Mouse (Mus musculus) forebrain, embryonic 12.5 days (tissue): ENCODE data around the gene Prrg2. TPM values are rescaled to one million over a fixed set of nuclear protein-coding genes. Genes with fewer than 3 reads are reported as not detected.

Experiments used
- ATAC-seq: fragments of 200-750 bp; cut with Nextera tagmentation; 2 replicates; pipeline ENCODE4 v1.8.0; 2017; ENCODE audit warnings: moderate TSS enrichment; ENCODE audit not compliant: low FRiP score
- H3K27ac ChIP-seq: fragments of 300-500 bp; sonication (generic); 2 replicates; pipeline ENCODE4 v1.5.1; 2016; ENCODE audit warnings: mild to moderate bottlenecking
- H3K27me3 ChIP-seq: fragments of 300-500 bp; sonication (generic); 2 replicates; pipeline ENCODE4 v1.6.1; 2016; ENCODE audit warnings: mild to moderate bottlenecking
- H3K36me3 ChIP-seq: fragments of 300-500 bp; sonication (generic); replicated peaks from 2 replicates; pipeline ENCODE4 v1.6.1; 2016; ENCODE audit warnings: mild to moderate bottlenecking
- H3K4me1 ChIP-seq: fragments of 300-500 bp; sonication (generic); 2 replicates; pipeline ENCODE4 v1.6.1; 2016
- H3K4me2 ChIP-seq: fragments of 300-500 bp; sonication (generic); 2 replicates; pipeline ENCODE4 v1.6.1; 2016; ENCODE audit warnings: mild to moderate bottlenecking, moderate library complexity
- H3K4me3 ChIP-seq: fragments of 300-500 bp; sonication (generic); replicated peaks from 2 replicates; pipeline ENCODE4 v1.5.1; 2016; ENCODE audit warnings: mild to moderate bottlenecking
- H3K9ac ChIP-seq: fragments of 300-500 bp; sonication (generic); 2 replicates; pipeline ENCODE4 v1.6.1; 2016; ENCODE audit warnings: mild to moderate bottlenecking
- H3K9me3 ChIP-seq: fragments of 300-500 bp; sonication (generic); 2 replicates; pipeline ENCODE4 v1.6.1; 2016
- WGBS: fragments of 180-500 bp; shearing (Covaris S2); methylation state at CpG from one replicate; pipeline ENCODE4 v1.1.7; 2016; 5-methylcytosine and 5-hydroxymethylcytosine counted together
- polyA plus RNA-seq: library from polyadenylated mRNA; unstranded; fragments of >200 nt; fragmentation: Nextera tagmentation; extraction: Ambion mirVana; gene quantifications from 2 replicates; pipeline ENCODE4 v1.2.1, GENCODE M21; 2016

The Prrg2 gene
- polyA plus RNA-seq, 1 experiment from 2014 or later: 17.1 TPM

- Histone ChIP-seq H3K9me3 (no peaks in the 10 kb centered on the region), H3K36me3 (peaks cover 10% of the 10 kb centered on the region), H3K27me3 (no peaks in the 10 kb centered on the region; the same call in 1 of the 2 replicates), H3K27ac (no peak overlapping the region), H3K9ac (no peak overlapping the region), H3K4me3 (no peak overlapping the region), H3K4me2 (no peak overlapping the region), H3K4me1 (no peaks in the 10 kb centered on the region; the same call in 1 of the 2 replicates)
- ATAC-seq: no peak
- WGBS: 97% methylated on average over 2 of the region's 2 CpGs
These were observed 7.2 kb upstream of the Prrg2 start for GRCm38 (mm10) chr7:45069671-45070070.

GRCm38 (mm10) chr7:45068000-45068318, 5.5 kb upstream of the Prrg2 start:
- H3K4me2 ChIP-seq: no peak overlapping the region
- no peaks in the 10 kb centered on the region for H3K27me3 ChIP-seq
- no peak overlapping the region for H3K9ac ChIP-seq
- no peak overlapping the region for H3K27ac ChIP-seq
- 0 out of 2 replicates have a peak, but pooled peaks cover 4% of the 10 kb centered on the region for H3K36me3 ChIP-seq
- 33% methylated on average over 5 of the region's 5 CpGs for WGBS
- no peaks in the 10 kb centered on the region for H3K9me3 ChIP-seq
- peaks cover 10% of the 10 kb centered on the region for H3K4me1 ChIP-seq
- ATAC-seq: 0 out of 2 replicates have a peak, but pooled peaks have one; percentile 23
- H3K4me3 ChIP-seq: no peak overlapping the region

DNA sequence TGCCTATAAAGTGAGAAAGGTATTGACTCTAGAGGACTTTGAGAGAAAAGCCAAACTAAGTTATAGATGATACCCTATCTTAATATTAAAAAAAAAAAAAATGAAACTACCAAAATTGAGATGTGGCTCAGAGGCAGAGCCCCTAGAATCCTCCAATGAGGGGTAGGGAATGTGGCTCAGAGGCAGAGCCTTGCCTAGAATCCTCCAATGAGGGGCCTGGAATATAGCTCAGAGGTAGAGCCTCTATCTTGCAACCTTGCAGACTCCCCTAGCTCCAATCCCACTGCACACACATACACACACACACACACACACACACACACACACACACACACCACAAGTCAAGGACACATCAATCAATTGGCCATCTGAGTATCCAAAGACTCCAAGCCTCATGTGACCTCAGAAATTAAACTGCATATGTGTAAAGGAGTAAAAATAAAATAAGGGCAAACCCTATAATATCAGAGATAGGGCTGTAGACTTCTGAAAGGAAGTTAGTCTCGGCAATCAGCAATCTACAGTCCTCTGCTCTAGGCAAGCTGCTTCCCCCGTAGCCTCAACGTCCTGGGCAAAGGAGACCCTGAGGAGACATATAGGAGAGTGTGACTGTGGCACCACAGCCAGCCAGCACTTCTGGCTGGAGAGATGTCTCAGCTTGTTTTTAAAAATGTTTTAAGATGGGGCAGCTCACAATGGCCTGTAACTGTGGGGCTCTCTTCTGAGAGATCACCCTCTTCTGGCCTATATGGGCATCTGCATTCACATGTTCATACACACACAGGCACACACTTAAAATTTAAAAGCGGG, 4.9 kb upstream of the Prrg2 start:
- ATAC-seq: no peak
- Histone ChIP-seq H3K4me2 (no peak overlapping the region), H3K4me3 (no peak overlapping the region), H3K27me3 (no peaks in the 10 kb centered on the region), H3K4me1 (peaks cover 11% of the 10 kb centered on the region), H3K36me3 (0 out of 2 replicates have a peak, but pooled peaks cover 4% of the 10 kb centered on the region), H3K9me3 (no peaks in the 10 kb centered on the region), H3K27ac (no peak overlapping the region), H3K9ac (no peak overlapping the region)
- WGBS: 73% methylated on average over 4 of the region's 4 CpGs

GRCm38 (mm10) chr7:45061532-45062075, 873 bp downstream of the Prrg2 start:
- no peak for ATAC-seq
- Histone ChIP-seq H3K4me2 (peak overlapping the region; percentile 69), H3K27me3 (no peaks in the 10 kb centered on the region), H3K36me3 (no peaks in the 10 kb centered on the region), H3K9me3 (no peaks in the 10 kb centered on the region), H3K4me3 (peak overlapping the region; percentile 57), H3K4me1 (peaks cover 39% of the 10 kb centered on the region), H3K27ac (0 out of 2 replicates have a peak overlapping the region, but pooled peaks have one; percentile 37), H3K9ac (0 out of 2 replicates have a peak overlapping the region, but pooled peaks have one; percentile 59)
- 13% methylated on average over 11 of the region's 11 CpGs for WGBS

- Histone ChIP-seq H3K9me3 (no peaks in the 10 kb centered on the region), H3K4me3 (no peak overlapping the region), H3K27ac (no peak overlapping the region), H3K4me2 (no peak overlapping the region), H3K36me3 (no peaks in the 10 kb centered on the region), H3K4me1 (peaks cover 39% of the 10 kb centered on the region), H3K27me3 (no peaks in the 10 kb centered on the region), H3K9ac (no peak overlapping the region)
- 91% methylated on average over 6 of the region's 6 CpGs for WGBS
- no peak for ATAC-seq
These were observed 1.8 kb downstream of the Prrg2 start for GRCm38 (mm10) chr7:45060632-45061122.

DNA sequence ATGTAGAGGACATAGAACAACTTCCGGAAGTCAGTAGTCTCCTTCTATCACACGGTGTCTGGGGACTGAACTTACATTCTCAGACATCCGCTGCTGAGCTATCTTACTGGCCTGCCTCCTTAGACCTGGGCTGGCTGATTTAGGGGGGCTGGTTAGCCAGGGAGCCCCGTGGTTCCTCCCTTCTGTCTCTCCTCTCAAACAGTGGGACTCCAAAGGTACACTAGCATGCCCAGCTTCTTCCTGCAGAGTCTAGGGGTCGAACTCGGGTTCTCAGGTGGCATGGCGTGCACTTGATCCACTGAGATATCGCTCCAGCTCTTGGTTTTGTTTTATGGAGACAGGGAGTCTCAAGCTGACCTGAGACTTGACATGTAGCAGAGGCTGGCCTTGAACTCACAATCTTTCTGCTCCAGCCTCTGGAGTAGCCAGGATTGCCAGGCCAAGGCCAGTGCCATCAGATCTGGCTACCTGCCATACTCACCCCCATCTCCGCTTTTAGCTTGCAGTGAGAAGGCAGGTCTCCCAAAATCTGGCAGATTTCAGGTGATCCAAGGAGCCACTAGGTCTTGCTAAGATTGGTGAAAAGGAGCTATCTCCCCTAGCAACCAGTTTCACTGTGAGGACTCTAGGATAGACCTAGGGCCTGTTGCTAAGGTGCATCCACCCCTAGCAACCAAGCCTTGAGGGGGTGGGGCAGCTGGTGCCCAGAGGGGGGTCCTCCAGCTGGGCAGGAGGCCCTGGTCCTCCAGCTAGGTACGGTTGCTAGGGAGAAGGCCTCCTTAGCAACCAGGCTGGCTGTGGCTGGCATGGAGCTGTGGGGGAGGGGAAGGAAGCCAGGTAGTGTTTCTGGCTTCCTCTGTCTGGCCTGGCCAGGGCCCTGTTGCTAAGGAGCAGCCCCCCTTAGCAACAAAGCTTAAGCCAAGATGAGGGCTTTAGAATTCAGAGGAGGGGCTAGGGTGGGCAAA, 3.6 kb downstream of the Prrg2 start:
- Histone ChIP-seq H3K9ac (no peak overlapping the region), H3K4me3 (0 out of 2 replicates have a peak overlapping the region, but pooled peaks have one; percentile 10), H3K4me2 (0 out of 2 replicates have a peak overlapping the region, but pooled peaks have one; percentile 10), H3K27me3 (no peaks in the 10 kb centered on the region), H3K9me3 (no peaks in the 10 kb centered on the region), H3K36me3 (no peaks in the 10 kb centered on the region), H3K27ac (peak overlapping the region; percentile 74), H3K4me1 (peaks cover 45% of the 10 kb centered on the region)
- WGBS: 79% methylated on average over 10 of the region's 10 CpGs
- ATAC-seq: no peak

- no peak overlapping the region for H3K4me3 ChIP-seq
- no peak overlapping the region for H3K9ac ChIP-seq
- no peak overlapping the region for H3K27ac ChIP-seq
- no peaks in the 10 kb centered on the region for H3K9me3 ChIP-seq
- peaks cover 39% of the 10 kb centered on the region for H3K4me1 ChIP-seq
- no peaks in the 10 kb centered on the region for H3K27me3 ChIP-seq
- no peak for ATAC-seq
- no peak overlapping the region for H3K4me2 ChIP-seq
- no peaks in the 10 kb centered on the region for H3K36me3 ChIP-seq
These were observed 5.5 kb downstream of the Prrg2 start for GRCm38 (mm10) chr7:45056972-45057348.

- Histone ChIP-seq H3K36me3 (no peaks in the 10 kb centered on the region), H3K27me3 (no peaks in the 10 kb centered on the region), H3K4me1 (peaks cover 40% of the 10 kb centered on the region), H3K9me3 (no peaks in the 10 kb centered on the region), H3K27ac (no peak overlapping the region), H3K4me2 (no peak overlapping the region), H3K4me3 (no peak overlapping the region), H3K9ac (no peak overlapping the region)
- 70% methylated on average over 14 of the region's 14 CpGs for WGBS
- no peak for ATAC-seq
These were observed 6.0 kb downstream of the Prrg2 start for GRCm38 (mm10) chr7:45056329-45056971.

GRCm38 (mm10) chr7:45053931-45054510, 8.5 kb downstream of the Prrg2 start:
- Histone ChIP-seq H3K27ac (peak overlapping the region; percentile 100), H3K27me3 (no peaks in the 10 kb centered on the region), H3K4me3 (peak overlapping the region; percentile 90), H3K4me2 (peak overlapping the region; percentile 85), H3K4me1 (peaks cover 37% of the 10 kb centered on the region), H3K9me3 (no peaks in the 10 kb centered on the region), H3K36me3 (peaks cover 16% of the 10 kb centered on the region), H3K9ac (peak overlapping the region; percentile 94)
- WGBS: under 1% methylated on average over 33 of the region's 33 CpGs
- ATAC-seq: peak; percentile 91

- H3K4me3 ChIP-seq: peak overlapping the region; percentile 90
- H3K4me2 ChIP-seq: peak overlapping the region; percentile 85
- H3K4me1 ChIP-seq: peaks cover 30% of the 10 kb centered on the region
- no peaks in the 10 kb centered on the region for H3K9me3 ChIP-seq
- peak overlapping the region; percentile 94 for H3K9ac ChIP-seq
- under 1% methylated on average over 40 of the region's 59 CpGs for WGBS
- H3K27ac ChIP-seq: peak overlapping the region; percentile 100
- peak; percentile 66 for ATAC-seq
- H3K36me3 ChIP-seq: peaks cover 23% of the 10 kb centered on the region
- no peaks in the 10 kb centered on the region for H3K27me3 ChIP-seq
These were observed 9.2 kb downstream of the Prrg2 start for GRCm38 (mm10) chr7:45053117-45053930.

GRCm38 (mm10) chr7:45052862-45053116, 9.7 kb downstream of the Prrg2 start, which contains the start of gene Prr12:
Prr12 (minus strand) TSS chr7:45052881.
- H3K4me1 ChIP-seq: peaks cover 30% of the 10 kb centered on the region

More at GRCm38 (mm10) chr7:45052862-45053116, 9.7 kb downstream of the Prrg2 start, which contains the start of gene Prr12:
- peak within 1 kb of the TSS; percentile 100 for H3K27ac ChIP-seq
- H3K9me3 ChIP-seq: no peaks in the 10 kb centered on the region
- WGBS: no CpG with 5 or more reads among the region's 18 CpGs
- no peaks in the 10 kb centered on the region for H3K27me3 ChIP-seq
- ATAC-seq: no peak
- H3K4me3 ChIP-seq: peak within 1 kb of the TSS; percentile 90
- H3K36me3 ChIP-seq: peaks cover 28% of the 10 kb centered on the region
- peak within 1 kb of the TSS; percentile 85 for H3K4me2 ChIP-seq
- H3K9ac ChIP-seq: peak within 1 kb of the TSS; percentile 94
